Mouse (Mus musculus) kidney, embryonic 16.5 days (tissue): ENCODE results near the gene Atp5g1. TPM values are rescaled to one million over a fixed set of nuclear protein-coding genes. Genes with fewer than 3 reads are reported as not detected.

ENCODE experiments used
- ATAC-seq: fragments of 200-750 bp; cut with Nextera tagmentation; 2 replicates; pipeline ENCODE4 v1.8.0; 2017; ENCODE audit warnings: moderate TSS enrichment; ENCODE audit not compliant: low FRiP score, low TSS enrichment
- H3K27ac ChIP-seq: fragments of 300-500 bp; sonication (generic); 2 replicates; pipeline ENCODE4 v1.5.1; 2014; ENCODE audit warnings: low read length
- H3K27me3 ChIP-seq: fragments of 300-500 bp; sonication (generic); 2 replicates; pipeline ENCODE4 v1.6.1; 2014; ENCODE audit warnings: low read length, control low read depth, mixed read lengths; ENCODE audit not compliant: insufficient read depth
- H3K36me3 ChIP-seq: fragments of 300-500 bp; sonication (generic); 2 replicates; pipeline ENCODE4 v1.6.1; 2014; ENCODE audit warnings: low read length, control low read depth, mixed read lengths; ENCODE audit not compliant: insufficient read depth
- H3K4me1 ChIP-seq: fragments of 300-500 bp; sonication (generic); 2 replicates; pipeline ENCODE4 v1.6.1; 2014; ENCODE audit warnings: low read length, control low read depth, mixed read lengths; ENCODE audit not compliant: insufficient read depth
- H3K4me2 ChIP-seq: fragments of 300-500 bp; sonication (generic); replicated peaks from 2 replicates; pipeline ENCODE4 v1.6.1; 2014; ENCODE audit warnings: low read depth, low read length
- H3K4me3 ChIP-seq: fragments of 300-500 bp; sonication (generic); 2 replicates; pipeline ENCODE4 v1.5.1; 2014; ENCODE audit warnings: mild to moderate bottlenecking, low read length
- H3K9ac ChIP-seq: fragments of 300-500 bp; sonication (generic); replicated peaks from 2 replicates; pipeline ENCODE4 v1.6.1; 2014; ENCODE audit warnings: low read length
- H3K9me3 ChIP-seq: fragments of 300-500 bp; sonication (generic); 2 replicates; pipeline ENCODE4 v1.6.1; 2016; ENCODE audit warnings: low read length, control low read depth
- WGBS: fragments of 180-500 bp; shearing (Covaris S2); extraction: QIAGEN DNeasy Blood & Tissue Kit; methylation state at CpG from one replicate; pipeline ENCODE4 v1.1.7; 2014; 5-methylcytosine and 5-hydroxymethylcytosine counted together
- polyA plus RNA-seq: library from polyadenylated mRNA; unstranded; fragments of >200 nt; fragmentation: Nextera tagmentation; extraction: Ambion mirVana; gene quantifications from 2 replicates; pipeline ENCODE4 v1.2.1, GENCODE M21; 2015

The Atp5g1 gene
- polyA plus RNA-seq, 1 experiment from 2014 or later, result 801 TPM

DNA sequence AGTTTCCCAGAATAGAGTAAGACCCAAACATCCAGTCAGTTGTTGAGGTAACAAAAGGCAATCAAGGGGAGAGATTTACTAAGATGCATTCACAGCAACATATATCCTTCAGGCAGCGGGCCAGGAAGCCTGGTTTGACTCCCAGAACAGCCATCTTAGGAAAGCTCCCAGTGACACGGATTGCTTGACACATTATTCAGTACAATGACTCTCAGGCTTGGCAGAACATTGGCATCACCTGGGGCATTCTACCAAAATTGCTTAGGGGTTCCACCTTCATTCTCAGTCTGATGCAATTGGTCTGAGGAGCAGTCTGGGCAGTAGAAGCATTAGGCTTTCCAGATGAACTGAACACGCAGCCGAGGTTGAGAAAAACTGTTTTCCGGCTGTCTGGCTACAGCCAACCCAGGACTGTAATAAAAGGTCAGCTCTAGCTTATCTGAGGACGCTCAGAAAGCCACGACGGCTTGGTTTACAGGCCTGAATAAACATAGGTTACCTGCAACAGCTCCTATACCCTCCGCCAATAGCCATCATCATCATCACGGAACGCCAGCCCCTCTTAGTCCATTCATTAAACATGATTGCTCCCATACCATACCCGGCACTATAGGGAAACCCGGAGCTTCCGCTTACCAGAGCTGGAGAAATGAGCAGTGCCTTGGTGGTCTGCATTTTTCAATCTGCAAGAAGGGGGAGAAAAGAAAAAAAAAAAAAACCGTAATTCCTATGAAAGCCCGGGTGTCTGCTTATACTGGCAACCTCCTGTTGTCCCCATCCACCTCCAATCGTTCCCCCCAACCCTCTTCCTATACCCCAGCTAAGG, 906 bp downstream of the Atp5g1 start:
- no peak for ATAC-seq
- WGBS, result 9% methylated on average over 17 of the region's 17 CpGs

DNA sequence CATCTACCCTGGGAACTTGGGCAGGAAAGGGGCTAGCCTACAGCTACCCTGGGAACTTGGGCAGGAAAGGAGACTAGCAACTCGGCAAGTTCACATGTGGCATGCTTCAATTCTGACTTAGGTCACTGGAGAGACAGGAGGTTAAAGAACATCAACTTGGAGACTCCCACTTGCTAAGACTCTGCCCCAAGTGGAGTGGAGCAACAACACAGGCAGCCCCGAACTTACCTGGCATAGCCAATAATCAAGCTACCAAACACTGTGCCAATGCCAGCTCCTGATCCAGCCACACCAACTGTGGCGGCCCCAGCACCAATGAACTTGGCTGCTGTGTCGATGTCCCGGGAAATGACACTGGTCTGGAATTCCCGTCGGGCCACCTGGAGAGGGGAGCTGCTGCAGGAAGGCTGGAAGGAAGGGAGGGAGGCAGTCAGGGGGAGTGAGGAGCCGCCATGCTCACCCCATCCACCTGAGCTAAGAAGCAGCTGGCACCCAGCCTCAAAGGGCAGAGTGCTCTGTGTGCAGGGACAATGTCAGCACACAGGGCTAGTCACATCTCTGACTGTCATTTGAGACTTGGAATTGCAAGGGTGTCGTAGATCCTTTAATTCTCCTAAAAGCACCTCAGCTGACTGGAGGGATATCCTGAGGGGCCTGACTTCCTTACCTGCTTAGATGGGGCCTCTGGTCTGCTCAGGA, 2.0 kb downstream of the Atp5g1 start:
- H3K9me3 ChIP-seq, result no peaks in the 10 kb centered on the region
- H3K4me2 ChIP-seq, result peak overlapping the region; percentile 91
- H3K36me3 ChIP-seq, result peaks cover 27% of the 10 kb centered on the region
- H3K4me3 ChIP-seq, result peak overlapping the region; percentile 92; the same call in 1 of the 2 replicates
- H3K27me3 ChIP-seq, result no peaks in the 10 kb centered on the region
- H3K4me1 ChIP-seq, result peaks cover 11% of the 10 kb centered on the region
- ATAC-seq, result no peak
- H3K9ac ChIP-seq, result peak overlapping the region; percentile 94; the same call in 1 of the 2 replicates
- H3K27ac ChIP-seq, result no peak overlapping the region
- WGBS, result 55% methylated on average over 8 of the region's 9 CpGs

More for the DNA sequence above, 906 bp downstream of the Atp5g1 start:
- H3K27ac ChIP-seq, result peak overlapping the region; percentile 92
- peak overlapping the region; percentile 94 for H3K9ac ChIP-seq
- H3K4me2 ChIP-seq, result peak overlapping the region; percentile 91
- no peaks in the 10 kb centered on the region for H3K27me3 ChIP-seq
- H3K4me1 ChIP-seq, result peaks cover 11% of the 10 kb centered on the region
- H3K9me3 ChIP-seq, result no peaks in the 10 kb centered on the region
- H3K36me3 ChIP-seq, result peaks cover 24% of the 10 kb centered on the region
- peak overlapping the region; percentile 92 for H3K4me3 ChIP-seq

DNA sequence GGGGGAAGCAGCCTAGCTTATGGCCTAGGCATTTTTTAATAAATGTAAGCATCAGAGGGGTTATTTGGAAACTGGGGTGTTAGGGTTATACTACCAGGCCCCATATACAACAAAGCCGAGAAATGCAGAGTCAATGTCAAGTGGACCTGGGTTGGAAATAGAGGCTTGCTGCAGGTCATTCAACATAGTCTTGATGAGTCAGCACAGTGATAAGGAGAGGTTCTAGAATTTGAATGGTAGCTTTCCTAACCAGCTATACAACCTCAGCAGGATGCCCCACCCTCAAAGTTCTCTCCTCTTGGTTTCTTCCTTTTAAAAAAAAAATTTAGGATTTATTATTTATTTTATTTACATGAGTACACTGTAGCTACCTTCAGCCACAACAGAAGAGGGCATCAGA, 4.5 kb downstream of the Atp5g1 start:
- Histone ChIP-seq H3K4me1 (peaks cover 11% of the 10 kb centered on the region), H3K27me3 (no peaks in the 10 kb centered on the region), H3K27ac (no peak overlapping the region), H3K9ac (no peak overlapping the region), H3K9me3 (no peaks in the 10 kb centered on the region), H3K4me2 (no peak overlapping the region), H3K36me3 (peaks cover 27% of the 10 kb centered on the region), H3K4me3 (no peak overlapping the region)
- 90% methylated on average over 1 of the region's 1 CpGs for WGBS
- ATAC-seq, result no peak

DNA sequence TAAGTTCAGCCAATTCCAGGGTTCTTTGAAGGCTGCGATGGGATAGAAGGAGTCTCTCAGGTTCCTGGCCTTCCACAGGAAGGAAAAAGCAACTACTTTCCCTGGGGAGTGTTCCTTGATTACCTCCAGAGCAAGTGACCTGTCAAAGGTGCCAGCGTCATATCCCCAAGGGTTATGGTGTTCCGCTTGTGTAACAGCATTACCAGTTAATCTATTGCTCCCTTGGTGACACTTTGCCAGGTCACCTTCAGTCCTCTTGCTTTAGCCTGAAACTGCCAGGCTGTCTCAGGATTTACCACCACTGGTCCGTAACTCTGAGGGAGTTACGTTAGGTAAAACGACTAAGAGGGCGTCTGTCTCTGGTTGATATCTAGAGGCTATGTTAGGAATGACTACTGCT, 5.1 kb downstream of the Atp5g1 start:
- ATAC-seq, result no peak
- H3K9ac ChIP-seq, result no peak overlapping the region
- no peak overlapping the region for H3K4me2 ChIP-seq
- H3K4me1 ChIP-seq, result peaks cover 17% of the 10 kb centered on the region
- peaks cover 27% of the 10 kb centered on the region for H3K36me3 ChIP-seq
- no peak overlapping the region for H3K27ac ChIP-seq
- no peak overlapping the region for H3K4me3 ChIP-seq
- 81% methylated on average over 7 of the region's 7 CpGs for WGBS
- H3K9me3 ChIP-seq, result no peaks in the 10 kb centered on the region
- no peaks in the 10 kb centered on the region for H3K27me3 ChIP-seq

DNA sequence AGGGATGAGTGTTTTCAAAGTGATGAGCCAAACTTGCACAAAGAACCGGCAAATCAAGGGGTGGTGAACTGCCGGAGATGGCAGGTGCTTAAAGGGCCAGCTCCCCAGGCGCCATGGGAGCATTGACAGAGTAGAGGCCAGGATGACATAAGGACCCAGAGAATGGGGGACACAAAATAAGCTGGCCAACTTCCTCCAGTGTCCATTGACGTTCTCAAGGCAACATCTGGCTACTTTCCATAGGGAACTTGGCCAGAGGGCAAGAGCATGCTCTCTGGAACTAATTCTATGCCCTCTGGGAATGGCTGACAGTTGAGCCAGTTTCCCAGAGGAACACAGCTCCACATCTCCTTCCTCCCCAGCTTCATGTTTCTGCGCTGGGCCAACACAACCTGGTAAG, 7.2 kb downstream of the Atp5g1 start:
- Histone ChIP-seq H3K36me3 (peaks cover 27% of the 10 kb centered on the region), H3K27me3 (no peaks in the 10 kb centered on the region), H3K9ac (no peak overlapping the region), H3K9me3 (no peaks in the 10 kb centered on the region), H3K4me2 (no peak overlapping the region), H3K4me3 (no peak overlapping the region), H3K4me1 (peaks cover 17% of the 10 kb centered on the region), H3K27ac (no peak overlapping the region)
- no peak for ATAC-seq
- 74% methylated on average over 5 of the region's 5 CpGs for WGBS

DNA sequence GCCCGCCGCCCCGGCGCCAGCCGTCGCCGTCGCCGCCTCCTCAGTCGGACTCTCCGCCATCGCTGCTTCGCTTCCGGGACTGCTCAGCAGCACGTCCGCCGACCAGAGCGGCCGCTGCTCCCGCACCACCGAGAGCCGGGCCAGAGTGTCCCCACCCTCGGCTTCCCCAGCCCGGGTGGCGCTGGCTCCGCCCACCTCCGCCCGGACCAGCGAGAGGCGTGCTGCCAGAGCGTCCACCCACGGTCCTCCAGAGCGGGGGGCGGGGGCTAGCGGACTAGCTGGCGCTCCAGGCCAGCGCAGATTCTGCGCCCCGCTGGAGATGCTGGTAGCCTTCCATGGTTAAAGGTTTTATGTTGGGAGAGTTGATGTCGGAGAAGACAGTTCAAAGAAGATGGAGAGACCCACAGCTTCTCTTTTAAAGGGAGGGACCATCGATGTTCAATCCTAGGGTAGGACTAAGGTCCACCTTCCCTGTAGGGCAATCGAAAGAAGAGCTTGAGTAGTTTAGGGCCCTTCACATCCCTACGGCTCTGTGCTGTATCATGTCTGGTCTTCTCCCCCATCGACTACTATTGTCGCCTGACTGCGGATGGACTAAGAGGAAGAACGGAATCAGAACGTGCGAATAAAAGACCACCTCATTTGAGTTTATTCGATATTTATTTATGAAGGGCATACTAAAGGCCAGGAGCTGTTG, 10.1 kb downstream of the Atp5g1 start, which contains the start of gene Ube2z:
Gene Ube2z, minus strand, starts transcription at position 174 of the 697 bp plus-strand sequence.
- Histone ChIP-seq H3K27me3 (no peaks in the 10 kb centered on the region), H3K9me3 (no peaks in the 10 kb centered on the region), H3K27ac (peak within 1 kb of the TSS; percentile 88), H3K9ac (peak within 1 kb of the TSS; percentile 95), H3K36me3 (peaks cover 23% of the 10 kb centered on the region), H3K4me1 (peaks cover 28% of the 10 kb centered on the region), H3K4me3 (peak within 1 kb of the TSS; percentile 92), H3K4me2 (peak within 1 kb of the TSS; percentile 90)
- 6% methylated on average over 37 of the region's 50 CpGs for WGBS
- peak; percentile 98 for ATAC-seq

DNA sequence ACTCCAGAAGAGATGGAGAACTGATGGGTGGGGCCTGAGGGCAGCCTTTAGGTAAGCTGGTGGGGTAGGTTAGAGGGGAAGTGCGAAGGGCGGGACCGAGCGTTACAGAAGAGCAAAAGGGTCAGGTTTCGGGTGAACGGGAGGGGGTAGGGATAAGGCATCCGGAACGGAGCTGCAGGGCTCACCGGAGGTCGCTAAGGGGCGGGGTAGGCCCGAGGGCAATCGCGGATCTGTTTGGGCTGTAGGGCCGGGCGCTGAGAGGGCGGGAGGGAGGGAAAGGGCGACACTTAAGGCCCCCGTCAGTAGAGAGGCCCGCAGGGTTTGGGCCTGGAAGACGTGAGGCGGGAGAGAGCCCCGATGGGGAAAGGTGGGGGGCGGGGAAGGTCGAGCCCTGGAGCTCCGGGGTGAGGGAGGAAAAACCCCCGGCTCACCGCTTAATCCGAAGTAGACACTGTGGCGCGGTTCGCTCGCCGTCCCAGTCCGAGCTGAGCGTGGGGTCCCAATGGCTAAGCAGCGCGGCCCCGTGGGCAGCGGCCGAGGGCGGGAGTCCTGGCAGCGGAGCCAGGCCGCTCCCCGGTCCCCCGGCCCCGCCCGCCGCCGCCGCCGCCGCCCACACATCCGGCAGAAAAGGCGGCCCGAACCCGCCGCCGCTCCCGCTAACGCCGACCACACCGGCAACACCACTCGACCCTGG, 10.8 kb downstream of the Atp5g1 start:
- Histone ChIP-seq H3K9me3 (no peaks in the 10 kb centered on the region), H3K4me3 (peak overlapping the region; percentile 92), H3K27ac (peak overlapping the region; percentile 88), H3K27me3 (no peaks in the 10 kb centered on the region), H3K36me3 (peaks cover 21% of the 10 kb centered on the region), H3K4me1 (peaks cover 28% of the 10 kb centered on the region), H3K4me2 (peak overlapping the region; percentile 90), H3K9ac (peak overlapping the region; percentile 95)
- WGBS, result under 1% methylated on average over 39 of the region's 64 CpGs
- ATAC-seq, result peak; percentile 69

DNA sequence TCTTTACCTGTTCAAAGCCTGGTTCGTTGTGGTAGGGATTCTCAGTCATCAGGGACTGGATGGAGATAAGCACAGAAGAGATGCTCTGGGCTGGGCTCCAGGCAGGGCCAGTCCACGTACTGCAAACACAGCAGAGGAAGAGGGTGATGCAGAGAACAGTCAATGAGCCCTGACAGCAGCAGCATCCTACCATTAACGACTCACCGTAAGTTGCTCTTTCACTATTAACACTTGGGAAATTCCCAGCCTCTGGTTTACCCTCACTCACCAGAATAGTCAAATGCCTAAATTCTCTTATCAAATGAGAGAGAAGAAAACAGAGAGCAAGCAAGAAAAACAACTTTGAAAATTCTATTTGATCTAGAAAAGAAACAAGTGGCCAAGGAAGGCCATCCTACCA, 17.2 kb downstream of the Atp5g1 start:
- peaks cover 42% of the 10 kb centered on the region for H3K36me3 ChIP-seq
- no peak overlapping the region for H3K4me2 ChIP-seq
- H3K9ac ChIP-seq, result no peak overlapping the region
- H3K4me3 ChIP-seq, result no peak overlapping the region
- no peaks in the 10 kb centered on the region for H3K27me3 ChIP-seq
- H3K9me3 ChIP-seq, result no peaks in the 10 kb centered on the region
- peaks cover 11% of the 10 kb centered on the region for H3K4me1 ChIP-seq
- ATAC-seq, result no peak
- H3K27ac ChIP-seq, result no peak overlapping the region
- WGBS, result 90% methylated on average over 4 of the region's 4 CpGs

DNA sequence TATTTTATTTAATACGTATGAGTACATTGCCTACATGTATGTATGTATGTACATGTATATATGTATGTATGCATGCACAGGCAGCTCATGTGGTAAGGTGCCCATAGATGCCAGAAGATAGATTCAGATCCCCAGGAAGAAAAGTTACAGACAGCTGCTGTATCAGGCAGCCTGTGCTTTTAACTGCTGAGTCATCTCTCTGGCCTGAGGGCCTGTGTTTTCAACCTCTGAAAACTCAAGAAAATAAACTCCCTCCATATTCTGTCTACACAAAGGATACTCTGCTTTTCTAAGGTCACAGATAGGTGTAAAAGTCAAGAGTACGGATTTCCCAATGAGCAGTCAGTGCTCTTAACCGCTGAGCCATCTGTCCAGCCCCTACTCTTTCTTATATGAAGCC, 24.6 kb downstream of the Atp5g1 start:
- no peaks in the 10 kb centered on the region for H3K27me3 ChIP-seq
- H3K4me3 ChIP-seq, result no peak overlapping the region
- H3K4me2 ChIP-seq, result no peak overlapping the region
- no peak overlapping the region for H3K9ac ChIP-seq
- WGBS, result 83% methylated on average over 3 of the region's 3 CpGs
- H3K27ac ChIP-seq, result no peak overlapping the region
- H3K4me1 ChIP-seq, result no peaks in the 10 kb centered on the region
- ATAC-seq, result no peak
- H3K36me3 ChIP-seq, result peaks cover 62% of the 10 kb centered on the region
- no peaks in the 10 kb centered on the region for H3K9me3 ChIP-seq
